Mouse (Mus musculus) adrenal gland, adult (tissue): ENCODE results near the gene Setd7.

ENCODE experiments used
- DNase-seq, 2 experiments: peaks; one replicate each; pipeline ENCODE4 v3.0.0; 2022 to 2023; ENCODE audit warnings: low spot score in 1 of 2; ENCODE audit not compliant: inconsistent age in 2 of 2

Gene Setd7

GRCm38 (mm10) chr3:51517878-51518762 lies 42.6 kb downstream of the Setd7 start:
- no peak for DNase-seq

DNA sequence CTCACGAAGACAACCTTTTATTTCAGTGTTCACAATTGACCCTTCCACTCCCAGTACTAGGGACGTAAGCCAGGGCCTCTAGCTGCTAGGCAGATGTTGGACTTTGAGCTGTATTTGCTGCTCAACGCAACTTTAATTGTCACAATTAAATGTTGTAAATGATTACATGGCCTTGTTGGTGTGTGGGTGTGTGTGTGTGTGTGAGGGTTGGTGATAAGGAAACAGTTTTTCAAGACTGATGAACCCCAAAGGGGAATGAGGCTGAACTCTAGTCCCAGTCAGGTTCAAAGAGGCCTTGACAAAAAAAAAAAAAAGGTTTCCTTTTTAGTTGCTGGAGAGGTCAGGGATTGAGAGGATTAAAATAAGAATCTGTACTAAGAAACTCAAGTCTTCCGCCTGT lies 43.2 kb downstream of the Setd7 start:
- no peak for DNase-seq

DNA sequence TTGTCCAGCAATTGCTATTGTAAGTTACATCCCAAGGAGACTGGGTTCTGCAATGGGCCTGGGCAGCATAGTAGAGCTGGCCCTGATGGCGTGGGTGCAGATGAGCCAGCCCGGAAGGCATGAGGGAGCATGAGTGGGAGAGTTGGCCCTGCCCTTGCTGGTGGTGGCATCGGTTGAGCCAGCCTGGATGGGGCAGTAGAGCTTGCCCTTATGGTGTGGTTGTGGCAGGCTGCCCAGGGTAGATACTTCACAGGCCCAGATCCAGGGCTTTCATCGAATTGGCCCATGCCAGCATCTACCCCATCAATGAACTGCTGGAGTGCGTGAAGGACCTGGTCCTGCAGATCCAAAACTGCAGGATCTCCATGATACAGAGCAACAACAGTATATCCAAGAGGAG lies 48.7 kb downstream of the Setd7 start:
- DNase-seq, result no peak

GRCm38 (mm10) chr3:51510903-51511302 lies 49.8 kb downstream of the Setd7 start:
- DNase-seq, result peak; percentile 76 to 93

DNA sequence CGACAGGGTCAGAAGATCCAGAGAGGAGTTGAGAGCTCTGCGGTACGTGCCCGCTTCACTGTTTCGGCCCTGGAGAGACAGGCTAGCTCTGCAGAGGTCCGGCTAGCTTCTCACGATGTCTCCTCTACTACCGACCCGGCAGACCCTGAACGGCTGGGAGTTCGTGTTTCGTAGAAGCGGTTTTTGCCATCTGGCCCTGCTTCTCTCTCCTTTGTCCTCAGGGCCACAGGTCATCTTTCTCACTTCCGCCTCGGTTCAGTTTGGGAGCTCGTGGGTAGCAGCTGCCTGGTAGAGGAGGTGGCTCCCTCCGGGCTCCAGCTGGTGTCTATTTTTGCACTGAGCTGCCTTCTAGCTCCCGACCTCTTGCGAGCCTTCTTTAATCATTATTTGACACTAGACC lies 55.2 kb downstream of the Setd7 start:
- peak in 1 of 2 experiments; percentile 38 for DNase-seq

DNA sequence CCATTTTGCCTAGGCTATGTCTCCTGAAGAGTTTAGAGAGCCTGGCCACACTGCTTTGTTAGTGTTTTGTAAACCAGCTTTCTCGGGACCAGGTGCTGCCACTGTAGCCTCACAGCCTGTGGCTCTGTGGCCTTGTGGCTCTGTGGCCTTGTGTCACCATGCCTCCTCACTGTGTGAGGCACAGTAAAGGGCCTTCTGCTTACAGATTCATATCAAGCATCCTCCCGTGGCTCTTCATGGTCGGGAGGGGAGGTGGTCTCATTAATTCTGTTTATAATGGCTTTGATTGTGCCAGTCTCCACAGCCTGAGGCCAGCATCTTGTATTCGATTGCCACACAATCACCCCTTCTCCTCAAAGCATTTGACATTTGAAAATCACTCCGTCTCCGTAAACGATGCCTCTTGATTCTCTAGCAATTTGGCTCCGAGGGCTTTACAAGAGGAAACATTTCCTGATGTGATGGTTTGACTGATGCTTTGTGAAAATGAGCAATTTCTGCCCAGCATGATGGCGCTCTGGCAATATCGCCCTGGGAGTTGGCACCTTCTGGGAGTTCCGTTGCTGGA lies 56.2 kb downstream of the Setd7 start:
- no peak for DNase-seq

DNA sequence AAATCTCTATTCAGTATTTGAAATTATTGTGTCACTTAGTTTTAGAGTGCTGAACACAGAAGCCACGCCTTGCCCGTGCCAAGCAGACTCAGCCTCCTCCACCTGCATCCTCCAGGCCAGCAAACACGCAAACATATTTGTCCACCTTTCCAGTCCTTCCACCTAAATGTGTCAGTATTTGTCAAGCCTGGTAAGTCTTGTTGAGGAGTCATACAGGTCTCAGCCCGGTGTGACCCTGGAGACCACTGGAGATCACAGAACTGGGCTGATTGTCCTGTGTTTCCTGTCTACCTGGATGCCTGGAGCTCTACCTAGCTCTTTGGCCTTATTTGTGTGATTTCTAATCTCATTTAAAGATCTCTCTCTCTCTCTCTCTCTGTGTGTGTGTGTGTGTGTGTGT lies 60.8 kb downstream of the Setd7 start:
- DNase-seq, result no peak

GRCm38 (mm10) chr3:51498659-51499058 lies 62.0 kb downstream of the Setd7 start:
- no peak for DNase-seq

DNA sequence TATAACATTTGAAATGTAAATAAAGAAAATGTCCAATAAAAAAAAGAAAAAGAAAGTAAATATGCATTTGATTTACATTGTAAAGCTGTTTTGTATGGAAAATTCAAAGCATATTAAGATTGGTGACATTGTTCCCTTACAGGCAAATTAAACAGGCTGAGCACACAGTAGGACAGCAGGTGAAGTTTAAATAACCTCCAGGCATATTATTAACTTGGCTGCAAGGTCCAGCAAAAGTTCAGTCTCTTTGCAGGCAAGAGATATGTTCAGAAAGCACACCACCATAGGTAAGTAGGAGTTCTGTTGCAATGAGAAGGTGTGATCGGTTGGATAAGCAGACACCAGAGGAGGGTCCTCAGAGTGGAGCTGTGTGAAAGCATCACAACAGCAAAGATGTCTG lies 62.7 kb downstream of the Setd7 start:
- DNase-seq, result no peak

DNA sequence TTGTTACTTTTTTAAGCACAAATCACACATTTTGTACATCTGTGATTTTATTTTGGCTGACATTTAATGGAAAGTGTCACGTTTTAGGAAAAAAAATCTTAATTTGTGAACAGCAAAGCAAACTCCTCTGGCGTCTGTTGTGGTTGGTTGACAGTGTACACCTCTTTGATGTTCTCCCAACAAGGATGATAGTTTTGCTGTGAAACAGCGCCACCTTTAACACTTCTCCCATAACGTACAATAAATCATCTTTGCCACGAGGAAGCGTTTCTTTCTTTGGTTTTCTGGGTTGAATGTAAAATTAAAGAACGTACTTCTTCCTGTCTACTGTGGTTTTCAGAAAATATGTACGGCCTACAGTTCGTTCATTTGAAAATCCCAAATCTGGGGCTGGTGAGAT lies 65.0 kb downstream of the Setd7 start:
- no peak for DNase-seq

GRCm38 (mm10) chr3:51494466-51494865 lies 66.2 kb downstream of the Setd7 start:
- DNase-seq, result no peak

- no peak for DNase-seq
These were observed 67.3 kb downstream of the Setd7 start for GRCm38 (mm10) chr3:51493272-51493838.

GRCm38 (mm10) chr3:51490088-51490753 lies 70.5 kb downstream of the Setd7 start:
- no peak for DNase-seq

DNA sequence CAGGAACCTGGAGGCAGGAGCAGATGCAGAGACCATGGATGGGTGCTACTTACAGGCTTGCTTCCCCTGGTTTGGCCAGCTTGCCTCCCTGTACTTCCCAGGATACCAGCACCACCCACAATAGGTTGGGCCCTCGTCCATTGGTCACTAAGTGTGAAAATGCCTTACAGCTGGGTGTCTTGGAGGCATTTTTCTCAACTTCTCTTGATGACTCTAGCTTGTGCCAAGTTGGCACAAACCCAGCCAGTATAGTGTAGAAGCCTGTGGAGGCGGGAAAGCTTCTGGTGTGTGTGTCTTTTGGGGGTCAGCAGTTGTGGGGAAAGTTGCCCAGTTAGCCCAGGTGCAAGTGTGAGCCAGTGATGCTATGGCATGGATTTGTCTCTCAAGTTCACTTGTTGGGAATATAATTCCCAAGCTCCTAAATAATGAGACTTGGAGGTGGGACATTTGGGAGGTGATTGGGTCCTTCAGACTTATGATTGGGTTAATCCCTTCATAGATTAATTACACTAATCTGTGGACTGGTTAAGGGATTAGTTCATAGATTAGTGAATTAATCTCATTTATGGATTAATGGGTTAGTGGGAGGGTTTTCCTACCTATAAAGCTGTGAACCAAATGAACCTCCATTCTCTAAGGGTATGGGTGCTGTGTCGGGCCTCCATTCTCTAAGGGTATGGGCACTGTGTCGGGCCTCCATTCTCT lies 74.0 kb downstream of the Setd7 start:
- DNase-seq, result no peak

DNA sequence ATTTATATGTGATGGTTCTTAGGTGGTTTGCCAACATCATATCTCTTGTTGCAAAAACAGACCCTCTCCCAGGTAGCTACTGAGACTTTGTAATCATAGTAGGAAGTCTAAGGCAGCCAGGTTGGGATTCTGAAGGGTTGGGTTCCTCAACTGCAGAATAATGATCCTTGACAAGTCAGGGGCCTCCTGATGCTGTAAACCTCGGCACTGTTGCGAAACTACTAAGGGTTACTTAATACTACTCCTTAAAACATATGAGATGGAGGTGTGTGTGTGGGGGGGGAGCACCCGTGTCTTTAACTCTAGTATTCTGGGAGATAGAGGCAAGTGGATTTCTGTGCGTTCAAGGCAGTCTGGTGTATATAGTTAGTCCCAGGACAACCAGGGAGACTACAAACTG lies 75.3 kb downstream of the Setd7 start:
- no peak for DNase-seq

- no peak for DNase-seq
These were observed 76.3 kb downstream of the Setd7 start for GRCm38 (mm10) chr3:51484370-51484769.

GRCm38 (mm10) chr3:51483741-51484359 lies 76.8 kb downstream of the Setd7 start, which contains the start of gene Rab33b:
Rab33b (plus strand) TSS chr3:51483920.
- DNase-seq, result peak; percentile 99

GRCm38 (mm10) chr3:51482781-51483180 lies 77.9 kb downstream of the Setd7 start:
- DNase-seq, result peak in 1 of 2 experiments; percentile 41

GRCm38 (mm10) chr3:51481881-51482280 lies 78.8 kb downstream of the Setd7 start:
- DNase-seq, result no peak

DNA sequence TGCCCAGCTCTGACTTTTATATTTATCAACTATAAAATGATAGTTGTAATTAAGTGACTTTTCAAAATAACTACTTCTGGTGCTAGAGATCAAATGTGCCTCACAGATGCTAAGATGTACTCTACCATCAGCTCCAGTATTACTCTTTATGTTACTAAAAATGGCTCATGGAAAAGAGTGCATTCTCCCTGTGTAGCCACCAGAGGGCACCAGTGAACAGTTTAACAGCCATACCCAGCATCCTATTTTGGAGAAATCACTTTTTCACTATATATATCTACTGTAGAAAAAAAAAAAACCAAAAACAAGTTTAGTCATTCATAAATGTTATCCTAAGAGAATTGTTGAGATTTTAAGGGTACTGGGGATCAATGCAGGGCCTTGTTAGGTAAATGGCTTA lies 79.6 kb downstream of the Setd7 start:
- peak in 1 of 2 experiments; percentile 71 for DNase-seq

DNA sequence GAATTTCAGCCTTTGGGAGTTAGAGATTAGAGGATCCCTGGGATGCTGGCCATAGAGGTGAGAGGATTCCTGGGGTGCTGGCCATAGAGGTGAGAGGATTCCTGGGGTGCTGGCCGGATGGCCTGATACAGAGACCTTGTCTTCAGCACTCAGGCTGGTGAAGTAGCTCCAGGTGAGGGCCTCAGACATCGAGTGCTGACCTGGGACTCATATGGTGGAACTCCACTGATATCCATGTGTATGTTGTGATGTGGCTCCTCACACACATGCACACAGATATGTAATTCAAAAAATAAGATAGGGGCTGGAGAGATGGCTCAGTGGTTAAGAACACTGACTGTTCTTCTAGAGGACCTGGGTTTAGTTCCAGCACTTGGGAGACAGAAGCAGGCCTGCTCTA lies 80.8 kb downstream of the Setd7 start:
- DNase-seq, result no peak
